Mouse (Mus musculus): ENCODE measurements around the gene Nat14. TPM values are rescaled to one million over a fixed set of nuclear protein-coding genes. Genes with fewer than 3 reads are reported as not detected.

Gene Nat14
- 13.2 and 17.2 TPM in 2 replicates for polyA plus RNA-seq (2012; rRNA removed)

DNA sequence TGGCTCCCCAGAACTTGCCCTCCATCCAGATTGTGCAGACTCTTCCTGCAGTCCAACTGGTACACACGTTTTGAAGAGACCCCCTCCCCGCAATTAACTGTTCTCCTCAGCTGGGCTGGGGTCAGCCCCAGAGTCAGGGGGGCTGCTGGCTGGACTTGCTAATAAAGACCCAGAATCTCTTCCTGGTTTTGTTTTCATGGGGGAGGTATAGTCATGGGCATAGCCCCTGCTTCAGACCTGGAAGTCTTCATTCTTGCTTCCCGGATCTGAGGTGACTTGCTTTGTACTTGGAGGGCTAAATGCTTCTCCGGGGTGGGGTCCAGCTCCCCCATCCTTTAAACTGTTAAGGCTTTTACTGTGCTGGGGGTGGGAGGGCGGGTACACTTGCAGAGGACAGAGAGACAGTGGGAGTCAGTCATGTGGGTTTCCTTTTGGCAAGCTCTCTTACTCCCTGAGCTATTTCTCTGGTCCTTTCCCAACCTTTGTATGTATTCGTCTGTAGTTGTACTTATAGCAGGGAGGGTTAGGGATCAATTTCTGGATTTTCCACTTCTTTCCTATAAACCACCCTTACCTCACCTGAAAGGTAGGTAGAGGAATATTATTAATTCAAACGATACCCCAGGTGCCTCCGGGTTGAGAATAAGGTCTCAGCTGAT lies at the start of gene Nat14:
Gene Nat14 (plus strand): TSS at position 205 of the 659 bp plus-strand sequence.

DNA sequence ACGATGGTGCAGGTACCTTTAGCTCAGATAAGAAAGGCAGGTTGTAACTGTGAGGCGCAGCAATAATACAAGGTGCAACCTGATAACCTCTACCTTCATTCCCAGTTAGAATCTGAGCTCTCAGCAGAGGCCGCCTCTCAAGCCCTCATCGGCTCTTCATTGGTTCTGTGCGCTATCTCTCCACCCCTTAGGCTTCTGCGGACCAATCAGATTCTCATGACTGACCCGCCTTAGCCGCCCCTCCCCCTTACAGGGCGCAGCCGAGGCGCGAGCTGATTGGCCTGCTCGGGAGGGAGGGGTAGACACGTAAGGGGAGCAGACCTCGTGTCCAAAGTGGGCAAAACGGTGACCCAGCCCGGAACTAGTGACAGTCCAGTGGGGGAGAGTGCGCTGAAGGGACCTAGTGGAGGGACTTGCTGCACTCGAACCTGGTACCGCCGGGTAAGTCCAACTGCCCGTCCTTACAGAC lies 45.0 kb upstream of the Nat14 start, which contains the start of gene Isoc2a:
Gene Isoc2a (plus strand): TSS at position 401 of the 469 bp plus-strand sequence.

DNA sequence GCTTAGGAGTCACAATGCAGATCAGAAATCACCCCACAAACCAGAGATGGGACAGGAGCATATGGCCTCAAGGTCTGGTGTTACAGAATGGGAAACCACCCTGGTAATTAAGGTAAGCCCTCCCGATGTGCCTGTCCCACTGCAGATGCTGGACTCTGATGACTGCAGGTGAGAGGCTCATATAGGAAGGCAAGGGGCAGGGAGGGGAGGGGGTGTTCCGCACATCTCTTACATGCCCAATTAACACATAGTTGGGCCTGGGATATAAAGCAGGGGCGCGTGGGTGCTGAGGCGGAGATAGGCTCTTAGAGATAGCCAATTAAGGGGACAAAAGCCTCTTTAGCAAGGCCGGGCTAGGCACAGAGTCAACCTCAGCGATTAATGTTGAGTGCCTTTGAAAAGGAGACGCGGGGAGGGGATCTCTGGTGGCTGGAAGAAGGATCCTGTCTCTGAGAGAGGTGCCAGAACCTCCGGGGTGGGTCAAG lies 15.3 kb upstream of the Nat14 start, which contains the start of gene Gm36210:
Gene Gm36210 (minus strand): TSS at position 51 of the 485 bp plus-strand sequence.

DNA sequence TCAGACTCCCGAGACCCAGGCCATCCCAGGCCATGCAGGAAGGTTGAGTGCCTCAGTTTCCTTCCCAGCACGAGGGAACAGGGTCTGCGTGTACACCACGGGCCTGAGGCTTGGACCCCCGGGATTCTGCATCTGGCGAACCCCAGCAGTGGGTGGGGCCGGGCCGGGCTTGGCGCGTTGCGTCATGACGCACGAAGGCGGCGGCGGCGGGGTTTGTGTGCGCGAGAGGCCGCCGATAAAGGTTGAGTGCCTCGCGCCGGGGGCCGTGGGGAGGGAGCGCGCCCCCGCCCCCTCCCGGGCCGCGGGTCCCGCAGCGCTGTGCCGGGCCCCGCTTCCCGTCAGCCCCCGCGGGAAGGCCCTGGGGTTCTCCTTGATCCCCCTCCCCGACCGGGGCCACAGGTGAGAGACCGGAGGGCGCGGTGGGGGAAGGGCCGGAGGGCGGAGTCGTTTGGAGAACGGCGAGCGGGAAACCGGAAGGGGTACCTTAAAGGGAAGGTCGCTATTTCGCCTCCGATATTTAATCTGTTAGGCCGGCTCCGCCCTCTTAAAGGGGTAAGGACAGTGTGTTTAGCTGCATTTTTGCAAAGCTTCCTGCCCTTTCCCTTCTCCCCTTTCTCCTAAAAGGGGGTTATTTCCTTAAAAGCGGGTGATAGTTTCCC lies 6.7 kb upstream of the Nat14 start, which contains the start of gene Zfp628:
Gene Zfp628 (plus strand): TSS at position 211 of the 659 bp plus-strand sequence.

DNA sequence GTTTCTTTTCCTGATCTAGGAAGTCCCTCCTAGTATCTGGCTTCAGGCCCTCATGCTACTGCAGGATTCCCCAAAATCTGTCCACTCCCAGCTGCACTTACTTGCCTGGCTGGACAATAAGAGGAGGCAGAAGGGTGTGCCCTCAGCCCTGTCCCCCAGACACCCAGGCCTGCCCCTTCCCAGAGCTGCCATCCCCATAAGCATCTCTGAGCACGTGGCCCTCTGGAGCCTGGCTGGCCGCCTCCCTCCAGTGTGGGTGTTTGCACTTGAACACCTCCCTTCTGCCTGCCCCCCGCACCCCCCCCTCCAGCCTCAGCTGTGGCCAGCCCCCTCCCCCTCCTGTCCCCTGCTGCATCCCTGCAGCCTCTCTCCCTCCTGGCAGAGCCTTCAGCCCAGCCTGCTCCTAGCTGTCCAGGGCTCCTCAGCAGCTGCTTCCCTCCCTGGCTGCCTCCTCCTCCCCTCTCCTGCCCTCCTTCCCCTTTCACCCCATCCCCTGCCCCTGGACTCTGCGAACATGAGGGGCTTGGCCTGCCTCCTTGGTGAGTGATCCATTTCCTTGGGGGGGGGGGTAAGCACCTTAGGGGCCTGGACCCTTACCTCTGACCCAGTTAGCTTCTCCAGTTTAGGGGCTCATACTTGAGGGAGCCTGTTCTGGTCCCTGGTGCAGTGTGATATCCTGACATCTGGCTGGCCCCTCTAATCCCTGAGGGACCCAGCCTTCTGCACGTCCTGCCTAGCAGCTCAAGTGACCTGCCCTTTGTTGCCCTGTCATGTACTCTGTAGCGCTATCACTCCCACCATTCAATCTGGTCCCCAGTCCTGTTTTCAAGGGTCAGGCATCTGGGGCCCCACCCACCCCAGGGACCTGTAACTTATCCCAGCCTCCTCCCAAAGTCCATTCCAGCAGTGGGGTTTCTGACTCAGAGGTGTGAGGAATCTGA lies 3.9 kb downstream of the Nat14 start, which contains the start of gene Ssc5d:
Gene Ssc5d (plus strand): TSS at position 345 of the 941 bp plus-strand sequence.

DNA sequence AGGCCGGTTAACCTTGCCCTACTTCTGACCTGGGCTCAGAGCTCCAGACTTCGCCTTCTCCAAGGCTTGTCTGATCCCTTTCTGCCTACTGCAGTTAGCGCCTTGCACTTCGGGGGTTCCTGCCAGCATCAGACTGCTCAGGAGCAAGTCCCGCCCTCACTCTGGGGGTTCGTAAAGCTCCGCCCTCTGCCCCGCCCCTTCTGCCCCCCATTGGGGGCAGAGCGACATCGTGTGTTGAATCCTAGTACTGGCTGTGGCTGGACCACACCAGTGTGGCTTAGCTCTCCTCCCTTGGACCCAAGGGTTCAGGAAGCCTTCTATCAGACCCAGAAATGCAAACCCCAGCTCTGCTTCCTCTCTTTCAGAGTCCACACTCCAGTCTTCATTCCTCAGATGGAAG lies 42.4 kb downstream of the Nat14 start, which contains the start of gene Sbk2:
Gene Sbk2 (minus strand): TSS at position 135 of the 400 bp plus-strand sequence.

DNA sequence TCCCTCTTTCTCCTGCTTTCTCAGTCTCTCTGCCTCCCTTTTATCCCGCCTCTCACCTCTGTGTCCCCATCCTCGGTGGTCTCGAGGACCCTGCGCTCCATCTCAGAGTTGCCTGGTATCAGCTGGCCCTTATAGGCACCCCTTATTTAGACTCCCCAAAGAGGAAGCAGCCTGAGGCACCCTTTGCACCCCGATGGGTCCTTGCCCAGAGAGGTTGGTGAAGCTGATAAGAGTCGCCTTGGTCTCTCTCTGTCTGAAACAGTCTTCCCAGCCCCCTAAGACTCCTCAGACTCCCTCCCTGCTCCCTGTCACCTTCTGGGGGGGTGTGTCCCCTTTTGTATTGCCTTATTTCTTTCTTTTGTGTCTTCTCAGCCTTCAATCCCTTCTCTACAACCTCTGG lies 49.2 kb downstream of the Nat14 start, which contains the start of gene Sbk3:
Gene Sbk3 (minus strand): TSS at position 101 of the 400 bp plus-strand sequence.

Other genes with a start within 250 kb of the Nat14 start
- 85.5 and 91.1 TPM in 2 replicates for gene Hspbp1, start 237.0 kb upstream of the Nat14 start, polyA plus RNA-seq (2012; rRNA removed)
- 12.9 and 13.8 TPM in 2 replicates for gene Brsk1, start 231.4 kb upstream of the Nat14 start, polyA plus RNA-seq (2012; rRNA removed)
- gene Tmem150b, start 196.8 kb upstream of the Nat14 start, polyA plus RNA-seq (2012; rRNA removed) = 0.82 and 0.95 TPM in 2 replicates
- gene Kmt5c, start 181.9 kb upstream of the Nat14 start, polyA plus RNA-seq (2012; rRNA removed) = 189 and 218 TPM in 2 replicates
- 26.8 and 59.2 TPM in 2 replicates for gene Cox6b2, start 168.9 kb upstream of the Nat14 start, polyA plus RNA-seq (2012; rRNA removed)
- gene Fam71e2, start 150.7 kb upstream of the Nat14 start, polyA plus RNA-seq (2012; rRNA removed) = 0.05 and 0.06 TPM in 2 replicates
- gene Il11, start 139.2 kb upstream of the Nat14 start, polyA plus RNA-seq (2012; rRNA removed) = 1.1 and 1.2 TPM in 2 replicates
- gene Tmem190, start 139.1 kb upstream of the Nat14 start, polyA plus RNA-seq (2012; rRNA removed) = not detected in 2 replicates
- 88.3 and 125 TPM in 2 replicates for gene Tmem238, start 132.4 kb upstream of the Nat14 start, polyA plus RNA-seq (2012; rRNA removed)
- gene Rpl28, start 129.2 kb upstream of the Nat14 start, polyA plus RNA-seq (2012; rRNA removed) = 545 and 557 TPM in 2 replicates
- 228 and 308 TPM in 2 replicates for gene Ube2s, start 109.4 kb upstream of the Nat14 start, polyA plus RNA-seq (2012; rRNA removed)
- 2.5 and 3.9 TPM in 2 replicates for gene Shisa7, start 77.3 kb upstream of the Nat14 start, polyA plus RNA-seq (2012; rRNA removed)
- 28.1 and 35.4 TPM in 2 replicates for gene Isoc2b, start 51.8 kb upstream of the Nat14 start, polyA plus RNA-seq (2012; rRNA removed)
- 23.7 and 25.1 TPM in 2 replicates for gene Isoc2a, start 44.9 kb upstream of the Nat14 start, polyA plus RNA-seq (2012; rRNA removed)
- gene Gm36210, start 15.5 kb upstream of the Nat14 start, polyA plus RNA-seq (2012; rRNA removed) = 0.44 and 0.48 TPM in 2 replicates
- gene Zfp628, start 6.8 kb upstream of the Nat14 start, polyA plus RNA-seq (2012; rRNA removed) = 37.7 and 42.3 TPM in 2 replicates
- gene Ssc5d, start 3.8 kb downstream of the Nat14 start, polyA plus RNA-seq (2012; rRNA removed) = 13.3 and 16.0 TPM in 2 replicates
- 1.1 and 1.2 TPM in 2 replicates for gene Sbk2, start 42.4 kb downstream of the Nat14 start, polyA plus RNA-seq (2012; rRNA removed)
- 0.76 and 1.1 TPM in 2 replicates for gene Sbk3, start 49.1 kb downstream of the Nat14 start, polyA plus RNA-seq (2012; rRNA removed)
- gene Zfp579, start 74.1 kb downstream of the Nat14 start, polyA plus RNA-seq (2012; rRNA removed) = 120 and 131 TPM in 2 replicates
- gene Zfp524, start 92.4 kb downstream of the Nat14 start, polyA plus RNA-seq (2012; rRNA removed) = 33.1 and 43.6 TPM in 2 replicates
- 51.0 and 51.7 TPM in 2 replicates for gene Fiz1, start 92.7 kb downstream of the Nat14 start, polyA plus RNA-seq (2012; rRNA removed)
- not detected in 2 replicates for gene Gm44973, start 93.5 kb downstream of the Nat14 start, polyA plus RNA-seq (2012; rRNA removed)
- 66.1 and 69.1 TPM in 2 replicates for gene Zfp865, start 98.3 kb downstream of the Nat14 start, polyA plus RNA-seq (2012; rRNA removed)
- 12.0 and 14.1 TPM in 2 replicates for gene Ccdc106, start 98.5 kb downstream of the Nat14 start, polyA plus RNA-seq (2012; rRNA removed)
- gene 4632433K11Rik, start 112.1 kb downstream of the Nat14 start, polyA plus RNA-seq (2012; rRNA removed) = not detected in 2 replicates
- gene Zfp784, start 116.4 kb downstream of the Nat14 start, polyA plus RNA-seq (2012; rRNA removed) = 6.3 and 6.5 TPM in 2 replicates
- gene Zfp580, start 129.5 kb downstream of the Nat14 start, polyA plus RNA-seq (2012; rRNA removed) = 73.6 and 77.5 TPM in 2 replicates
- 225 and 253 TPM in 2 replicates for gene U2af2, start 140.1 kb downstream of the Nat14 start, polyA plus RNA-seq (2012; rRNA removed)
- 235 and 260 TPM in 2 replicates for gene Epn1, start 158.2 kb downstream of the Nat14 start, polyA plus RNA-seq (2012; rRNA removed)
- 2.3 and 4.7 TPM in 2 replicates for gene Rfpl4, start 194.9 kb downstream of the Nat14 start, polyA plus RNA-seq (2012; rRNA removed)
- gene Rasl2-9, start 203.9 kb downstream of the Nat14 start, polyA plus RNA-seq (2012; rRNA removed) = 0.26 and 0.66 TPM in 2 replicates
- gene Vmn1r55, start 227.6 kb downstream of the Nat14 start, polyA plus RNA-seq (2012; rRNA removed) = not detected in 2 replicates